Mouse (Mus musculus) heart, adult 2 months (tissue): ENCODE results near the gene Pml.
"Not testable (repeated sequence)": the region's sequence is repeated elsewhere in the genome, so short reads cannot be mapped to it uniquely, and the experiment has no call there.

Experiments
- EP300 ChIP-seq: fragments of 200-500 bp; IDR thresholded peaks from 2 replicates; pipeline ENCODE4 v1.6.1; 2011; ENCODE audit warnings: low read depth, low read length, control low read depth; ENCODE audit not compliant: insufficient read depth
- POLR2A ChIP-seq: fragments of 200-500 bp; IDR thresholded peaks from 2 replicates; pipeline ENCODE4 v1.6.1; 2011; ENCODE audit warnings: mild to moderate bottlenecking, low read depth, low read length, control low read depth; ENCODE audit not compliant: insufficient read depth

DNA sequence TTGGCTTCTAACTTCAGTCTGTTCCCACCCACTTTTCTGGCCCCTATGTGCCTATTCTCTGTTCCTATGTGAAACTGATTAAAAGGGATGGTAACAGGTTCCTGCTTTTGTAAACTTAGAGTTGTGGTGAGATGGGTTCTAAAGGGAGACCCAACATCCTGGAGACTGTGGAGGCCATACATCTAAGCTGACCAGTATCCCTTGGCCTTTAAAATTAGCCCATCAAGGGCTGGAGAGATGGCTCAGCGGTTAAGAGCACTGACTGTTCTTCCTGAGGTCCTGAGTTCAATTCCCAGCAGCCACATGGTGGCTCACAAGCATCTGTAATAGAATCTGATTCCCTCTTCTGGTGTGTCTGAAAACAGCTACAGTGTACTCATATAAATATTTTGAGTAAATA is 1.1 kb upstream of the Pml start:
- not testable (repeated sequence) for TF ChIP-seq POLR2A, EP300
